Mouse (Mus musculus): ENCODE data around the gene Per2.
A peak's percentile ranks its signal among the peaks of the same experiment; 100 is the strongest.

Gene Per2

GRCm38 (mm10) chr1:91430761-91431160 lies 28.4 kb downstream of the Per2 start:
- no peak for DNase-seq

GRCm38 (mm10) chr1:91429212-91429611 lies 29.9 kb downstream of the Per2 start:
- DNase-seq: no peak

GRCm38 (mm10) chr1:91428614-91429013 lies 30.5 kb downstream of the Per2 start:
- DNase-seq: peak; percentile 87

- DNase-seq: no peak
Observed at GRCm38 (mm10) chr1:91426397-91426796, 32.7 kb downstream of the Per2 start.

- DNase-seq: no peak
Observed at GRCm38 (mm10) chr1:91420601-91421065, 38.5 kb downstream of the Per2 start.

GRCm38 (mm10) chr1:91419862-91420600 lies 39.1 kb downstream of the Per2 start:
- DNase-seq: no peak

- DNase-seq: no peak
Observed at GRCm38 (mm10) chr1:91417991-91418390, 41.1 kb downstream of the Per2 start.

- DNase-seq: peak; percentile 61
Observed at GRCm38 (mm10) chr1:91415311-91415710, 43.8 kb downstream of the Per2 start.

- peak; percentile 71 for DNase-seq
Observed at GRCm38 (mm10) chr1:91414903-91415302, 44.2 kb downstream of the Per2 start.

- DNase-seq: peak; percentile 99
Observed at GRCm38 (mm10) chr1:91413898-91414594, 45.1 kb downstream of the Per2 start, which contains the start of gene Hes6. TSS of gene Hes6 (minus strand) at chr1:91414038.

GRCm38 (mm10) chr1:91413536-91413897 lies 45.6 kb downstream of the Per2 start:
- DNase-seq: no peak

GRCm38 (mm10) chr1:91413030-91413506 lies 46.1 kb downstream of the Per2 start:
- DNase-seq: peak; percentile 99

GRCm38 (mm10) chr1:91412286-91413029 lies 46.7 kb downstream of the Per2 start:
- peak; percentile 65 for DNase-seq

- DNase-seq: no peak
Observed at GRCm38 (mm10) chr1:91411631-91412285, 47.4 kb downstream of the Per2 start.

GRCm38 (mm10) chr1:91407819-91408218 lies 51.3 kb downstream of the Per2 start:
- DNase-seq: no peak

GRCm38 (mm10) chr1:91405406-91406169 lies 53.5 kb downstream of the Per2 start:
- DNase-seq: no peak

- no peak for DNase-seq
Observed at GRCm38 (mm10) chr1:91404976-91405375, 54.1 kb downstream of the Per2 start.

- DNase-seq: peak; percentile 94
Observed at GRCm38 (mm10) chr1:91398260-91399062, 60.7 kb downstream of the Per2 start, which contains the start of gene Ilkap. TSS of gene Ilkap (minus strand) at chr1:91398815.

GRCm38 (mm10) chr1:91397927-91398259 lies 61.2 kb downstream of the Per2 start:
- DNase-seq: no peak

GRCm38 (mm10) chr1:91390369-91390768 lies 68.8 kb downstream of the Per2 start:
- no peak for DNase-seq

GRCm38 (mm10) chr1:91381091-91381471 lies 78.0 kb downstream of the Per2 start:
- no peak for DNase-seq

Data from retina, postnatal 1 day (tissue).